Mouse (Mus musculus) ES-E14 (cell line): ENCODE results near the gene Acrbp. TPM values are rescaled to one million over a fixed set of nuclear protein-coding genes. Genes with fewer than 3 reads are reported as not detected.
A peak's percentile ranks its signal among the peaks of the same experiment; 100 is the strongest.

ENCODE experiments used
- DNase-seq: peaks from one replicate; pipeline ENCODE4 v3.0.0-alpha.2; 2013; ENCODE audit warnings: low read depth, low spot score
- H3K27ac ChIP-seq: 2 replicates; pipeline ENCODE4 v1.5.1; 2012; ENCODE audit warnings: low read depth, mild to moderate bottlenecking, low read length, moderate library complexity, mixed read lengths; ENCODE audit not compliant: poor library complexity, insufficient read depth, severe bottlenecking
- H3K36me3 ChIP-seq: 2 replicates; pipeline ENCODE4 v1.6.1; 2012; ENCODE audit warnings: mild to moderate bottlenecking, low read length, moderate library complexity, mixed read lengths; ENCODE audit not compliant: control insufficient read depth, poor library complexity, insufficient read depth, severe bottlenecking
- H3K4me1 ChIP-seq, 2 experiments: fragments of 150-350 bp in 1 of 2; sonication (generic) in 1 of 2; 2 replicates each; pipeline ENCODE4 v1.6.1; 2012; ENCODE audit warnings: low read length in 2 of 2, mild to moderate bottlenecking in 1 of 2, mixed read lengths in 1 of 2; ENCODE audit not compliant: control insufficient read depth in 2 of 2, insufficient read depth in 2 of 2, poor library complexity in 1 of 2
- H3K4me3 ChIP-seq, 2 experiments: fragments of 150-350 bp in 1 of 2; sonication (generic) in 1 of 2; 2 replicates each; pipeline ENCODE4 v1.5.1; 2012; ENCODE audit warnings: low read length in 2 of 2, low read depth in 1 of 2, mild to moderate bottlenecking in 1 of 2, mixed read lengths in 1 of 2; ENCODE audit not compliant: insufficient read depth in 1 of 2, poor library complexity in 1 of 2, severe bottlenecking in 1 of 2
- H3K9ac ChIP-seq: 2 replicates; pipeline ENCODE4 v1.6.1; 2012; ENCODE audit warnings: low read depth, mild to moderate bottlenecking, low read length, mixed read lengths; ENCODE audit not compliant: poor library complexity, insufficient read depth, severe bottlenecking
- H3K9me3 ChIP-seq: fragments of 150-350 bp; sonication (generic); 2 replicates; pipeline ENCODE4 v1.6.1; 2012; ENCODE audit warnings: low read depth, mild to moderate bottlenecking, low read length; ENCODE audit not compliant: control insufficient read depth, insufficient read depth
- CHD2 ChIP-seq: IDR thresholded peaks from 2 replicates; pipeline ENCODE4 v1.6.1; 2014; ENCODE audit warnings: mild to moderate bottlenecking, low read depth, low read length, inconsistent platforms
- HCFC1 ChIP-seq: IDR thresholded peaks from 2 replicates; pipeline ENCODE4 v1.6.1; 2012; ENCODE audit warnings: low read length, inconsistent platforms, borderline replicate concordance; ENCODE audit not compliant: insufficient read depth
- MAFK ChIP-seq: IDR thresholded peaks from 2 replicates; pipeline ENCODE4 v1.6.1; 2014; ENCODE audit warnings: mild to moderate bottlenecking, low read depth, low read length, inconsistent platforms; ENCODE audit not compliant: insufficient read depth
- ZC3H11A ChIP-seq: IDR thresholded peaks from 2 replicates; pipeline ENCODE4 v1.6.1; 2012; ENCODE audit warnings: low read depth, mild to moderate bottlenecking, inconsistent platforms, low read length, borderline replicate concordance
- ZNF384 ChIP-seq: IDR thresholded peaks from 2 replicates; pipeline ENCODE4 v1.6.1; 2012; ENCODE audit warnings: low read depth, low read length, inconsistent platforms
- in situ Hi-C, 2 experiments: fragments of 600-800 bp; cut with MboI; formaldehyde crosslinking; loops; one replicate each; pipeline ENCODE4 v1.15.1; 2025; ENCODE audit warnings: low sequenced_read_pairs in 2 of 2, inconsistent platforms in 1 of 2; ENCODE audit not compliant: unreplicated experiment in 2 of 2
- total RNA-seq: library from RNA; depleted of rRNA; stranded (reverse); fragments of 300-350 nt; gene quantifications from 2 replicates; pipeline ENCODE4 v1.2.3, GENCODE M21; 2012

The Acrbp gene
- total RNA-seq, 1 experiment: 9.6 TPM

- TF ChIP-seq MAFK: no peak
- no peak for TF ChIP-seq HCFC1
- no peak for TF ChIP-seq ZC3H11A
- TF ChIP-seq CHD2: no peak
- no peak for TF ChIP-seq ZNF384
- in situ Hi-C loops: no loop called here
- Histone ChIP-seq H3K4me3 (no peak overlapping the region), H3K9ac (no peak overlapping the region), H3K36me3 (peaks cover 11% of the 10 kb centered on the region), H3K4me1 (no peaks in the 10 kb centered on the region; a peak in 2 of 4 replicates), H3K9me3 (no peaks in the 10 kb centered on the region), H3K27ac (no peak overlapping the region)
- no peak for DNase-seq
Observed at GRCm38 (mm10) chr6:125041047-125041446, 8.4 kb upstream of the Acrbp start.

- Histone ChIP-seq H3K4me1 (no peaks in the 10 kb centered on the region; a peak in 2 of 4 replicates), H3K36me3 (peaks cover 6% of the 10 kb centered on the region; the same call in 1 of the 2 replicates), H3K4me3 (no peak overlapping the region), H3K9me3 (no peaks in the 10 kb centered on the region), H3K27ac (no peak overlapping the region), H3K9ac (no peak overlapping the region)
- no peak for TF ChIP-seq CHD2
- TF ChIP-seq ZC3H11A: no peak
- no peak for TF ChIP-seq ZNF384
- TF ChIP-seq HCFC1: no peak
- TF ChIP-seq MAFK: no peak
- DNase-seq: no peak
- in situ Hi-C loops: no loop called here
Observed at GRCm38 (mm10) chr6:125042081-125042480, 7.4 kb upstream of the Acrbp start.

GRCm38 (mm10) chr6:125046691-125047090, 2.8 kb upstream of the Acrbp start:
- TF ChIP-seq ZC3H11A (0 out of 2 replicates have a peak, but pooled peaks have one; percentile 28), MAFK (no peak)
- Histone ChIP-seq H3K4me3 (no peak overlapping the region), H3K36me3 (peaks cover 18% of the 10 kb centered on the region), H3K9ac (no peak overlapping the region), H3K4me1 (peaks cover 4 to 15% of the 10 kb centered on the region in 2 experiments; a peak in 3 of 4 replicates), H3K9me3 (no peaks in the 10 kb centered on the region), H3K27ac (no peak overlapping the region)
- in situ Hi-C loops: no loop called here
- peak; percentile 75 for DNase-seq

- H3K36me3 ChIP-seq: peaks cover 12% of the 10 kb centered on the region
- no peak overlapping the region for H3K4me3 ChIP-seq
- TF ChIP-seq ZNF384: peak; percentile 76
- no peak for TF ChIP-seq ZC3H11A
- no peak overlapping the region for H3K27ac ChIP-seq
- H3K9me3 ChIP-seq: no peaks in the 10 kb centered on the region
- in situ Hi-C loops: no loop called here
- no peak overlapping the region for H3K9ac ChIP-seq
- DNase-seq: no peak
- H3K4me1 ChIP-seq: peaks cover 4 to 15% of the 10 kb centered on the region in 2 experiments; a peak in 3 of 4 replicates
Observed at GRCm38 (mm10) chr6:125051237-125051636, 1.7 kb downstream of the Acrbp start.

GRCm38 (mm10) chr6:125061493-125061892, 12.0 kb downstream of the Acrbp start:
- H3K4me1 ChIP-seq: peaks cover 5 to 13% of the 10 kb centered on the region in 2 experiments
- H3K4me3 ChIP-seq: no peak overlapping the region
- in situ Hi-C loops: no loop called here
- no peak overlapping the region for H3K9ac ChIP-seq
- H3K36me3 ChIP-seq: no peaks in the 10 kb centered on the region
- H3K27ac ChIP-seq: no peak overlapping the region
- no peaks in the 10 kb centered on the region for H3K9me3 ChIP-seq
- TF ChIP-seq CHD2 (no peak), ZNF384 (no peak), HCFC1 (no peak), ZC3H11A (no peak), MAFK (no peak)
- no peak for DNase-seq
